Mouse (Mus musculus) heart, embryonic 11.5 days (tissue): ENCODE results near the gene Wwc2. TPM values are rescaled to one million over a fixed set of nuclear protein-coding genes. Genes with fewer than 3 reads are reported as not detected.
A peak's percentile ranks its signal among the peaks of the same experiment; 100 is the strongest.

ENCODE experiments used
- ATAC-seq: fragments of 200-750 bp; cut with Nextera tagmentation; replicated peaks from 2 replicates; pipeline ENCODE4 v1.8.0; 2017; ENCODE audit warnings: moderate library complexity; ENCODE audit not compliant: insufficient number of reproducible peaks, low FRiP score, low TSS enrichment
- H3K27ac ChIP-seq: fragments of 300-500 bp; sonication (generic); 2 replicates; pipeline ENCODE4 v1.5.1; 2014; ENCODE audit warnings: mild to moderate bottlenecking, low read depth, low read length
- H3K27me3 ChIP-seq: fragments of 300-500 bp; sonication (generic); 2 replicates; pipeline ENCODE4 v1.6.1; 2014; ENCODE audit warnings: mild to moderate bottlenecking, low read length, mixed read lengths; ENCODE audit not compliant: control insufficient read depth, insufficient read depth
- H3K36me3 ChIP-seq: fragments of 300-500 bp; sonication (generic); 2 replicates; pipeline ENCODE4 v1.6.1; 2014; ENCODE audit warnings: mild to moderate bottlenecking, low read length, moderate library complexity, mixed read lengths; ENCODE audit not compliant: control insufficient read depth, insufficient read depth
- H3K4me1 ChIP-seq: fragments of 300-500 bp; sonication (generic); 2 replicates; pipeline ENCODE4 v1.6.1; 2014; ENCODE audit warnings: low read length; ENCODE audit not compliant: control insufficient read depth, insufficient read depth
- H3K4me2 ChIP-seq: fragments of 300-500 bp; sonication (generic); 2 replicates; pipeline ENCODE4 v1.6.1; 2014; ENCODE audit warnings: mild to moderate bottlenecking, moderate library complexity
- H3K4me3 ChIP-seq: fragments of 300-500 bp; sonication (generic); 2 replicates; pipeline ENCODE4 v1.5.1; 2014; ENCODE audit warnings: low read depth, low read length
- H3K9ac ChIP-seq: fragments of 300-500 bp; sonication (generic); 2 replicates; pipeline ENCODE4 v1.6.1; 2014; ENCODE audit warnings: mild to moderate bottlenecking, low read depth, low read length, moderate library complexity
- H3K9me3 ChIP-seq: fragments of 300-500 bp; sonication (generic); replicated peaks from 2 replicates; pipeline ENCODE4 v1.6.1; 2016; ENCODE audit warnings: low read length; ENCODE audit not compliant: control insufficient read depth
- WGBS: fragments of 180-500 bp; shearing (Covaris S2); extraction: QIAGEN DNeasy Blood & Tissue Kit; methylation state at CpG from one replicate; pipeline ENCODE4 v1.1.7; 2014; ENCODE audit not compliant: insufficient replicate concordance; 5-methylcytosine and 5-hydroxymethylcytosine counted together
- polyA plus RNA-seq: library from polyadenylated mRNA; unstranded; fragments of >200 nt; fragmentation: Nextera tagmentation; extraction: Ambion mirVana; gene quantifications from 2 replicates; pipeline ENCODE4 v1.2.1, GENCODE M21; 2014

Gene Wwc2
- polyA plus RNA-seq, 1 experiment from 2014 or later: 14.8 TPM

DNA sequence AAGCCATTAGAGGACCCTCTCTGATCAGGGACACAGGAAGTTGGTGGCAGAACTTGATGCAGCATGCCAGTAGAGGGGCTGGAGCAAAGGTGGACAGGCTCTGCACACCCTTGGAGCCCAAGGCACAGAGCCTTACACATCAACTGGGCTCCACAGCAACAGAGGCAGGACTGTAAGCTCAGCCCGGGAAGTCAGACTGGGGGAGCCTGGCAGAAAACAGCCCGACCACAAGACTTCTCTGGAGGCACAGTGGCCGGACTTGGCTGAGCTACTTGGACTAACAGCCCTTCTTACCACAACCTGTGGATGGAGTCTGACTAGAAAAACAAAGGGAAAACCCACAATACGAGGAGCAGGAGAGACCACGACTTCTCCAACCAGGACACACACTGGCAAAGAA, 137.4 kb downstream of the Wwc2 start:
- no peak for ATAC-seq
- Histone ChIP-seq H3K9me3 (no peaks in the 10 kb centered on the region), H3K4me3 (no peak overlapping the region), H3K27me3 (no peaks in the 10 kb centered on the region), H3K4me2 (no peak overlapping the region), H3K27ac (no peak overlapping the region), H3K36me3 (peaks cover 22% of the 10 kb centered on the region), H3K4me1 (no peaks in the 10 kb centered on the region), H3K9ac (no peak overlapping the region)
- 87% methylated on average over 5 of the region's 5 CpGs for WGBS

DNA sequence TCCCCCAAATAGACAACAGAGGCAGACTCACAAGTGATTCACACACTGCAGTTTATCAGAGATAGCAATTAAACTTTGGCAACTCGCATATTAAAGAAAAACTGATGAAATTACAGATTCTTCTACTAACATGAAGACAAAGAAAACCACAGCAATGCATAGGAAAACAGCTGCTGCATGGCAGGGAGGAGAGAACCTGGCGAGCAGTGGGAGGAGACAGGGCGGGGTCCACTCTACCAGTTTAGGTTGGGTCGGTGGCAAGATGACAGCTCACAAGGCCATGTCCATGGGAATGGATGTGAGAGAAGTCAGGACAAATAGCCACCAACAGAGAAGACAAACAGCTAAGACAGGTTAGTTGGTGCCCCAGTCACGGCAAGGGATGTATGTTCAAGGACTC, 138.0 kb downstream of the Wwc2 start:
- H3K4me1 ChIP-seq: no peaks in the 10 kb centered on the region
- H3K9ac ChIP-seq: no peak overlapping the region
- H3K9me3 ChIP-seq: no peaks in the 10 kb centered on the region
- no peaks in the 10 kb centered on the region for H3K27me3 ChIP-seq
- no peak overlapping the region for H3K4me3 ChIP-seq
- no peak for ATAC-seq
- peaks cover 25% of the 10 kb centered on the region for H3K36me3 ChIP-seq
- 85% methylated on average over 5 of the region's 5 CpGs for WGBS
- H3K4me2 ChIP-seq: no peak overlapping the region
- H3K27ac ChIP-seq: no peak overlapping the region

DNA sequence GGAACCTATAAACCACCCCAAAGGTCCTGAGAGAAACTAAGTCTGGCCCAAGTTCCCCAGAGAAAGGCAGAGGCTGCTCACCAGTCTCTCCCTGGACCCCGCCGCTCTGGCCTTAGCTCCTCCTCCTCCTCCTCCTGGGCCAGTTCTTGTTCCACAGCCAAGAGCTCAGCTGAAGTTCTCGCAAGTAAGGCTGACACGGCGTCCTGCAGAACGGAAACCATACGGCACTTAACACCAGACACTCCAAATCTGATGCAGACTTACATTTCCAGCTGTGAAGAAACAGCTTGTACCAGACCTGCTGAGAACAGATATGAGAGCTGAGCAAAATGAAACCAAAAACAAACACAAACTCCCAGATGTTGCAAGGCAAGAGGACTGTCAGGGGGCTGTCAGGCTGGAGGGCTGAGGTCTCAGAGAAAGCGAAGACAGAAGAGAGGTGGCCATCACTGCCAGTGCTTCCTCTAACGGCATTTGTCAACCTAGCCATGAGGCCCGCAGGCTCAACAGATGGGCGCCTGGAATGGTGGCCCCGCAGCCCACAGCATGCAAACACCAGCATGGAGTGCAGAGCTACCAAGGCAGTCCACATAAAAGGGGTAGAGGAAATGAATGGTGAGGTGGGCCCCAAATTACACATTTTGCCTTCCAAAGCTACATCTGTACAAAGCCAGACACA, 138.8 kb downstream of the Wwc2 start:
- Histone ChIP-seq H3K36me3 (peaks cover 28% of the 10 kb centered on the region), H3K9me3 (no peaks in the 10 kb centered on the region), H3K4me3 (no peak overlapping the region), H3K27ac (peak overlapping the region; percentile 31; the same call in 1 of the 2 replicates), H3K4me1 (no peaks in the 10 kb centered on the region), H3K9ac (no peak overlapping the region), H3K27me3 (no peaks in the 10 kb centered on the region), H3K4me2 (peak overlapping the region; percentile 11)
- no peak for ATAC-seq
- WGBS: 49% methylated on average over 12 of the region's 12 CpGs

DNA sequence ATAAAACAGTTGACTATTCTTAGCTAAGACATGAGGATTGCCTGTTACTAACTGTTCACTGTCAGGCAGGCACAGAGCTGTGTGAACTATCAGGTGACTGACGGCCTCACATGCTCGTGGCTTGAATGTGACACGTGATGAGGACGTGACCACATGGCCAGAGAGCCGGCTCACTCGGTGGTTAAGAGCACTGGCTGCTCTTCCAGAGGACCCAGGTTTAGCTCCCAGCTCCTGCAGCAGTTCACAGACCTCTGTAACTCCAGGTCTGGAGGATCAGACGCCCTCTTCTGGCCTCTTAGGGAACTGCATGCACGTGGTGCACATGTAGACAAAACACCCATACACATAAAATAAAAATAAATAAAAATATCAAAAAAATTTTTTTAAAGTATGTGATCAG, 140.9 kb downstream of the Wwc2 start:
- Histone ChIP-seq H3K4me2 (no peak overlapping the region), H3K9ac (no peak overlapping the region), H3K4me3 (no peak overlapping the region), H3K36me3 (peaks cover 22% of the 10 kb centered on the region), H3K27ac (no peak overlapping the region), H3K27me3 (no peaks in the 10 kb centered on the region), H3K4me1 (no peaks in the 10 kb centered on the region), H3K9me3 (no peaks in the 10 kb centered on the region)
- 76% methylated on average over 8 of the region's 8 CpGs for WGBS
- no peak for ATAC-seq

DNA sequence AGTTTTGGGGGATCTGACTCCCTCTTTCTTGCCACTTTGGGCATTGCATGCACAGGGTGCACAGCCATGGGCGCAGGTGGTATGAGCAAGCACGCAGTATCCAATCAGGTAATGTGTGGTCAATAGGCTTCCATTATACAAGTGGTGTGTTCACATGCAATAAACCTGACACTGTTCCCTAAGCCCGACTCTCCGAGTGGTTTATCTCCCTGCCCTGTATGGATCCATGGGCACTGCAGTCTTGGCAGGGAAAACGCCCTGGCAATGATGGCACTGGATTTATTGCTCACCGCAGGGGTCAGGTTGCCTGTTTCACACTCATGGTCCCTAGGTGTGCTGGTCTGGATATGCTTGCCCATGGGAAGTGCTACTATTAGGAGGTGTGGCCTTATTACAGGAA, 142.8 kb downstream of the Wwc2 start:
- Histone ChIP-seq H3K4me2 (no peak overlapping the region), H3K27ac (no peak overlapping the region), H3K9me3 (no peaks in the 10 kb centered on the region), H3K9ac (no peak overlapping the region), H3K27me3 (no peaks in the 10 kb centered on the region), H3K4me1 (no peaks in the 10 kb centered on the region), H3K36me3 (peaks cover 25% of the 10 kb centered on the region), H3K4me3 (no peak overlapping the region)
- no peak for ATAC-seq
- WGBS: 88% methylated on average over 6 of the region's 6 CpGs

DNA sequence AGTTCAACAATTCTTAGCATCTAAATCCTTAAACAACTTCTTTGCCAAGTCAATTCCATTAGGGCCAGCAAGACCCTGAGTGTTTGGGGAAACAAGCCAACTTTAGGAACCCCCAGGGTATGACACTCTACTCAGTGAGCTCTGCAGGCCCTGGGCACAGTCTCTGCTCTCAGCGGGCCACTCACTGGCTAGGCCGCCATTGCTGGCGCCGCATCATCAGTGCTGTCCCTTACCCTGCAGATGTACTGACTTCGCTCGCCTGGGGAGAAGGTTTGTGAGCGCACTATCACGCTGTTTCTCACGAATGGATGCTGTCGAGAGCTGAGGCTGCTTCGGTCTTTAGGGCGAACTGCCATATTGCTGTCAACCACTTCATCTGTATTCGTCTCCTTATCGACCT, 143.6 kb downstream of the Wwc2 start:
- Histone ChIP-seq H3K27ac (no peak overlapping the region), H3K27me3 (no peaks in the 10 kb centered on the region), H3K4me2 (no peak overlapping the region), H3K9me3 (no peaks in the 10 kb centered on the region), H3K9ac (no peak overlapping the region), H3K36me3 (peaks cover 30% of the 10 kb centered on the region), H3K4me1 (no peaks in the 10 kb centered on the region), H3K4me3 (no peak overlapping the region)
- 90% methylated on average over 14 of the region's 14 CpGs for WGBS
- no peak for ATAC-seq

DNA sequence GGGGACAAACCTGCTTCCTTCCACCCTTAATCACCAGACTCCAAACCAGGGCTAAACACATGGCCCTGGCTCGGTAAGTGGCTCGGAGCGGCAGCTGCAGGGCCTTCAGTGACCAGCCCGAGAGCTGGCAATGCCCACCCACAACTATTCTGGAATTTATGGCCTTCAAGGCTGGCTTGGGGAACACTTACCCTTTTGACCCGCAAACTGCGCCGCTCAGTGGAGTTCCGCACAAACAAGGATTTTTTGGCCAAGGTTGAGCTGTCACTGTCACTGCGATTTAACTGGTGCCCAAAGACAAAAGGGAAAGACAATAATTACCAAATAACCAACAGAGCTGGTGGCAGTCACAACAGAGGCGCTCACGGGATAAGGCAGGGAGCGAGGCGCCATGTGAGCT, 144.8 kb downstream of the Wwc2 start:
- H3K27me3 ChIP-seq: no peaks in the 10 kb centered on the region
- no peak overlapping the region for H3K4me2 ChIP-seq
- H3K4me3 ChIP-seq: no peak overlapping the region
- ATAC-seq: no peak
- WGBS: 89% methylated on average over 13 of the region's 13 CpGs
- no peaks in the 10 kb centered on the region for H3K9me3 ChIP-seq
- H3K36me3 ChIP-seq: peaks cover 31% of the 10 kb centered on the region
- no peaks in the 10 kb centered on the region for H3K4me1 ChIP-seq
- H3K27ac ChIP-seq: no peak overlapping the region
- H3K9ac ChIP-seq: no peak overlapping the region

DNA sequence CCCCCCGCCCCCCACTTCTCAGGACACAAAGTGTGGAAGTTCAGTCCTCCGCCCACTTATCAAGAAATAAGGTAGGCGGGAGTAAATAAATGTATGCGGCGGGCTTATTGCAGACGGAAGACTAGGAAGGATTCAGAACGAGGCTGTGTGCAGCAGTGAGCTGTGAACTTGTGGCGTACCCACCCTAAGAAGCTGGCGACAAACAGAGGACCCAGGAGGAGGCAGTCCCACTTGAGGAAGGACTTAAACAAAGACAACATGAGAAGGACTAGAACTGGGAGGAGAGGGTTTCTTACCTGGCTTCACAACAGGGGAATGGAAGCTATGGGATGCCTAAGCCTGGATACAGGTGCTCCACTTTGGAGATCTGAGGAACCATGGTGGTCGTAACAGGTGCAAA, 147.1 kb downstream of the Wwc2 start:
- 93% methylated on average over 10 of the region's 10 CpGs for WGBS
- no peaks in the 10 kb centered on the region for H3K27me3 ChIP-seq
- no peak overlapping the region for H3K4me2 ChIP-seq
- no peak overlapping the region for H3K4me3 ChIP-seq
- H3K4me1 ChIP-seq: no peaks in the 10 kb centered on the region
- no peak overlapping the region for H3K27ac ChIP-seq
- H3K9ac ChIP-seq: no peak overlapping the region
- no peaks in the 10 kb centered on the region for H3K9me3 ChIP-seq
- ATAC-seq: no peak
- H3K36me3 ChIP-seq: peaks cover 35% of the 10 kb centered on the region

DNA sequence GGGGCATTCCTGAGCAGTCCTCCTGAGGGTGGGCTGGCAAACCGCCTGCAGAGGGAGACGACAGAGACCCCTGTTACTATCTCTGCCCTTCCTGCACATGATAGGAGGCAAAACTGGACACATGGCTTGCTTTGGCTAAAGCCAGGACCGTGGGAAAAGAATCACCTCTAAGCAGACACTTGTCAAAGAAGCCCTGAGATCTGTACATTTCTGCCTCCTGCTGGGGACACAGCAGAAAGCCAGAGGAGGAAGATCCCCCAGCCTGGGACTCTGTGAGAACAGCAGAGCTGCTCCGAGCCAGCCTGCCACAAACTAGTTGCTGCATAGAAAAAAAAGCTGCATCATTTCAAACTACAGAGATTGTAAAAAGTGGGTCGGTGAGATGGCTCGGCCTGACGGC, 147.7 kb downstream of the Wwc2 start:
- WGBS: 77% methylated on average over 7 of the region's 7 CpGs
- no peak for ATAC-seq
- H3K36me3 ChIP-seq: peaks cover 33% of the 10 kb centered on the region

More for the DNA sequence above, 147.7 kb downstream of the Wwc2 start:
- H3K9ac ChIP-seq: no peak overlapping the region
- no peaks in the 10 kb centered on the region for H3K9me3 ChIP-seq
- H3K4me2 ChIP-seq: no peak overlapping the region
- H3K27me3 ChIP-seq: no peaks in the 10 kb centered on the region
- H3K4me3 ChIP-seq: no peak overlapping the region
- H3K27ac ChIP-seq: 0 out of 2 replicates have a peak overlapping the region, but pooled peaks have one; percentile 15
- H3K4me1 ChIP-seq: no peaks in the 10 kb centered on the region
